Mouse (Mus musculus): ENCODE measurements around the gene Sephs2.

DNA sequence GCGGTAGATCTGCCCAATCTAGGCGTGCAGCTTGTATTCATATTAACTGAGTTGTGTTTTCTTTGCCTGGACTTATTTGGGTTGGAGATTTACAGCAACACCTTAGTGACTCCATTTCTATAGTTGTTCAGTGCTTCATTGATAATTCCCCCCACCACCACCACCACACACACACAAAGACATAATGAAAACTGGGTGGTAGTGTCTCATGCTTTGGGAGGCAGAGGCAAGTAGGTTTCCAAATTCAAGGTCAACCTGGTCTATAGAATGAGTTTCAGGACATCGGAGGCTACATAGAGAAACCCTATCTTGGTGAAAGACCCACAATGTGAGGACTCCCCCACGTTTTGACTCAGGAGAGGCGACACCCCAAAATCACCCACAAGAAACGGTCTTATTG, 49.2 kb downstream of the Sephs2 start:
- TF ChIP-seq POLR2A (IDR thresholded peaks at IDR 0.05; ENCODE audit: borderline replicate concordance, extremely low read depth, insufficient read depth, insufficient read length, poor library complexity, severe bottlenecking) (no peak), CTCF (IDR thresholded peaks at IDR 0.05; ENCODE audit: borderline replicate concordance, extremely low read depth, insufficient read depth, insufficient read length) (no peak)
